Mouse (Mus musculus) myocyte (in vitro differentiated cells): ENCODE data around the gene Add1. TPM values are rescaled to one million over a fixed set of nuclear protein-coding genes. Genes with fewer than 3 reads are reported as not detected.
A peak's percentile ranks its signal among the peaks of the same experiment; 100 is the strongest.

Experiments
- H3K27me3 ChIP-seq: one replicate; pipeline ENCODE4 v1.6.1; 2011; ENCODE audit not compliant: control insufficient read depth, insufficient read depth, insufficient read length
- H3K36me3 ChIP-seq: one replicate; pipeline ENCODE4 v1.6.1; 2011; ENCODE audit not compliant: control insufficient read depth, insufficient read depth
- H3K4me2 ChIP-seq: one replicate; pipeline ENCODE4 v1.6.1; 2011; ENCODE audit warnings: low read depth, control low read depth
- H3K4me3 ChIP-seq: one replicate; pipeline ENCODE4 v1.5.1; 2011; ENCODE audit warnings: mild to moderate bottlenecking, control low read depth, moderate library complexity
- H3K79me2 ChIP-seq: one replicate; pipeline ENCODE4 v1.6.1; 2011; ENCODE audit not compliant: control insufficient read depth, insufficient read depth
- H3ac ChIP-seq: one replicate; pipeline ENCODE4 v1.6.1; 2011; ENCODE audit not compliant: control insufficient read depth, insufficient read length
- CEBPB ChIP-seq: IDR thresholded peaks from 2 replicates; pipeline ENCODE4 v1.6.1; 2011; ENCODE audit warnings: mild to moderate bottlenecking, moderate library complexity; ENCODE audit not compliant: poor library complexity, insufficient read depth, severe bottlenecking
- E2F4 ChIP-seq: IDR thresholded peaks from one replicate; pipeline ENCODE4 v1.6.1; 2011; ENCODE audit warnings: mild to moderate bottlenecking, control low read depth, moderate library complexity; ENCODE audit not compliant: insufficient read depth
- MAX ChIP-seq: IDR thresholded peaks from one replicate; pipeline ENCODE4 v1.6.1; 2011; ENCODE audit warnings: low read depth, mild to moderate bottlenecking, control low read depth
- MYOD1 ChIP-seq, 3 experiments: IDR thresholded peaks; one replicate each; pipeline ENCODE4 v1.6.1; 2011; ENCODE audit warnings: control low read depth in 2 of 3, low read depth in 2 of 3, mild to moderate bottlenecking in 2 of 3, moderate library complexity in 1 of 3; ENCODE audit not compliant: insufficient read length in 2 of 3, control insufficient read depth in 1 of 3
- MYOG ChIP-seq, 3 experiments: IDR thresholded peaks; one replicate each; pipeline ENCODE4 v1.6.1; 2011; ENCODE audit warnings: control low read depth in 2 of 3, low read depth in 2 of 3, mild to moderate bottlenecking in 2 of 3; ENCODE audit not compliant: insufficient read length in 2 of 3, control insufficient read depth in 1 of 3, insufficient read depth in 1 of 3
- POLR2A ChIP-seq: IDR thresholded peaks from one replicate; pipeline ENCODE4 v1.6.1; 2011; ENCODE audit warnings: low read depth, mild to moderate bottlenecking, control low read depth, moderate library complexity; ENCODE audit not compliant: insufficient read length
- POLR2AphosphoS2 ChIP-seq: IDR thresholded peaks from one replicate; pipeline ENCODE4 v1.6.1; 2011; ENCODE audit warnings: low read depth, control low read depth; ENCODE audit not compliant: insufficient read length
- REST ChIP-seq: IDR thresholded peaks from one replicate; pipeline ENCODE4 v1.6.1; 2011; ENCODE audit warnings: mild to moderate bottlenecking, control low read depth, moderate library complexity; ENCODE audit not compliant: insufficient read depth, insufficient read length
- SRF ChIP-seq: IDR thresholded peaks from one replicate; pipeline ENCODE4 v1.6.1; 2011; ENCODE audit warnings: low read depth; ENCODE audit not compliant: control insufficient read depth, insufficient read length
- TCF12 ChIP-seq: IDR thresholded peaks from one replicate; pipeline ENCODE4 v1.6.1; 2011; ENCODE audit warnings: mild to moderate bottlenecking, control low read depth; ENCODE audit not compliant: poor library complexity, insufficient read depth, severe bottlenecking
- TCF3 ChIP-seq: IDR thresholded peaks from one replicate; pipeline ENCODE4 v1.6.1; 2011; ENCODE audit warnings: low read depth, control low read depth; ENCODE audit not compliant: insufficient read length
- USF1 ChIP-seq: IDR thresholded peaks from one replicate; pipeline ENCODE4 v1.6.1; 2011; ENCODE audit warnings: low read depth, mild to moderate bottlenecking, control low read depth, moderate library complexity
- polyA plus RNA-seq: library from polyadenylated mRNA; unstranded; fragments of >200 nt; fragmentation: generic; extraction: Trizol; gene quantifications from one replicate; pipeline ENCODE4 v1.2.1, GENCODE M21; 2012; ENCODE audit warnings: missing spikeins

Gene Add1
- polyA plus RNA-seq, 1 experiment: 160 TPM

DNA sequence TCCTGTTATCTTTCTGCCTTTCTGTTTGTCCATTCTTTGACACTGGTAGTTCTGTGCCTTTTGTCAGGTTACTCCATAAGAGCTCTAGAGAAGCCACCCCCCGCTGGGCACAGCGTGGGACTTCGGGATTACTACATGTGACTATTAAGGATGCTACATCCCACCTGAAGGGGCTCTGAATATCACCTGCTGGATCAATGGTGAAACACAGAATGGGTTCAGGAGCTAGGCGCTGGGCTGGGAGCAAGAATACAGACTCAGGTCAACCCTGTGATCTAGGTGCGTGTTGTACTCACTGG is 47.0 kb upstream of the Add1 start:
- Histone ChIP-seq H3K4me2 (peak overlapping the region; percentile 98), H3K79me2 (peaks cover 31% of the 10 kb centered on the region), H3ac (peak overlapping the region; percentile 28)

DNA sequence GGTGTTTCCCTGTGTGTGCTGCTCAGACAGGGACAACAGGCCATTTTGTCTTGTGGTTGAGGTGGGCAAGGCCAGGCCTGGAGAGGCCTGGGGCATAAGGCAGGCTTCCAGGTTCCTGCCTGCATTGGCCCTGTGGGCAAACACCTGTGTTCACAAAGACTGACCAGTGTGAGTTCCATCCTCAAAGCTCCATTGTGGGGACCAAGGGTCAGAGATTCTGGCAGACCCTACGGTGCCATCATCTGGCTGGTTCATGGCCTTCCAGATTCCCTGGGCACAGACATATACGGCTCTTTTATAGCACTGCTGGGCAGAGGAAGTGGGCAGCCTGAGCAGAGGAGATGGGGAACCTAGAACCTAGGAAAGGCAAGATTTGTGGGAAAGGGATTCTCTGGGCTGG is 46.1 kb upstream of the Add1 start:
- peak overlapping the region; percentile 69 for H3K4me3 ChIP-seq
- peaks cover 41% of the 10 kb centered on the region for H3K79me2 ChIP-seq
- H3K4me2 ChIP-seq: peak overlapping the region; percentile 98
- H3ac ChIP-seq: no peak overlapping the region
- no peaks in the 10 kb centered on the region for H3K36me3 ChIP-seq
- TF ChIP-seq POLR2AphosphoS2 (no peak), TCF12 (no peak), E2F4 (no peak), SRF (no peak)
- no peaks in the 10 kb centered on the region for H3K27me3 ChIP-seq

More for the DNA sequence above, 47.0 kb upstream of the Add1 start:
- Histone ChIP-seq H3K27me3 (no peaks in the 10 kb centered on the region), H3K4me3 (peak overlapping the region; percentile 69), H3K36me3 (no peaks in the 10 kb centered on the region)
- TF ChIP-seq POLR2A: no peak
- no peak for TF ChIP-seq TCF3
- TF ChIP-seq MYOG (IDR thresholded peaks at IDR 0.05; ENCODE audit: control insufficient read depth in 1 of 3, insufficient read depth in 1 of 3, insufficient read length in 2 of 3, low read depth in 2 of 3): no peak
- TF ChIP-seq MYOD1 (IDR thresholded peaks at IDR 0.05; ENCODE audit: control insufficient read depth in 1 of 3, insufficient read length in 2 of 3, low read depth in 2 of 3): no peak
- TF ChIP-seq TCF12: no peak
- TF ChIP-seq CEBPB: no peak
- TF ChIP-seq REST: no peak
- no peak for TF ChIP-seq USF1
- TF ChIP-seq E2F4: no peak

DNA sequence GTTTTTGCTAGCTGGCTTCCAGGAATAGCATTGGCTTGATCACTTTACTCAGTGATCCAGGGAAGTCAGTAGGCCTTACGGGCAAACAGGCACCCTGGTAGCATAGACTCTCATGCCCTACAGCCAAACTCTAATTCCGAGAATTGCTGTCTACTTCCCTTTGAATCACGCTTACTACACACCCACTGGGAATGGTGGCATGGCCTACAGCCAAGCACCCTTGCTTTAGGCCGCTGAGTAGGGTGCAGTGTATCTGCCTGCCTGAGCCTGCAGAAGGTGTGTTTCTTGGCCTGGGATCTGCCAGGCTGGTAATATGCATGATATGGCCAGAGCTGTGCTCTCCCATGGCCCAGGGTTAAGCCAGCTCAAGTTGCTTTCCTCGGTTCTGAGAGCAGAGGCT is 44.7 kb upstream of the Add1 start:
- Histone ChIP-seq H3K79me2 (peaks cover 49% of the 10 kb centered on the region), H3K36me3 (no peaks in the 10 kb centered on the region), H3K4me3 (no peak overlapping the region), H3ac (no peak overlapping the region), H3K4me2 (peak overlapping the region; percentile 98), H3K27me3 (no peaks in the 10 kb centered on the region)
- no peak for TF ChIP-seq POLR2A
- no peak for TF ChIP-seq MYOD1 (IDR thresholded peaks at IDR 0.05; ENCODE audit: control insufficient read depth in 1 of 3, insufficient read length in 2 of 3, low read depth in 2 of 3)

DNA sequence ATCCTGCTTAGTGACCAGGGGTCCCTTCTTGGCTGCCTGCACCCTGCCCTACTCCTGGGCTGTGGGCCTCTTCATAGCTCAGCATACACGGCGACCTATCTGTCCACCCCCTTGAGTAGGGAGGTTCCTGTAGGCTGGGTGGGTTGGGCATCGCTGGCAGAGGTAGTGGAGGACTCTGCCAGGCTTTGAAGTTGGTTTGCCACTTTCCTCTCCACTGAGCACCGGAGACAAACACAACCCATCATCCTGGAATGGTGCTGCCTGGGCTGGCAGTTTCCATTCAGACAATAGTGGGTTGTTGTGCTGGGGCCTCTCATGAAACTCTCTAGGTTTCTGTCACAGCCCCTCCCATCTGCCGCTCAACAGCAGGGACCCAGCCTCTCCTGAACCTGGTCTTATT is 43.3 kb upstream of the Add1 start:
- Histone ChIP-seq H3K27me3 (no peaks in the 10 kb centered on the region), H3K4me3 (no peak overlapping the region), H3ac (no peak overlapping the region), H3K79me2 (peaks cover 49% of the 10 kb centered on the region), H3K4me2 (peak overlapping the region; percentile 30), H3K36me3 (no peaks in the 10 kb centered on the region)
- TF ChIP-seq MYOD1 (IDR thresholded peaks at IDR 0.05; ENCODE audit: control insufficient read depth in 1 of 3, insufficient read length in 2 of 3, low read depth in 2 of 3) (no peak), MYOG (IDR thresholded peaks at IDR 0.05; ENCODE audit: control insufficient read depth in 1 of 3, insufficient read depth in 1 of 3, insufficient read length in 2 of 3, low read depth in 2 of 3) (no peak), SRF (no peak)

DNA sequence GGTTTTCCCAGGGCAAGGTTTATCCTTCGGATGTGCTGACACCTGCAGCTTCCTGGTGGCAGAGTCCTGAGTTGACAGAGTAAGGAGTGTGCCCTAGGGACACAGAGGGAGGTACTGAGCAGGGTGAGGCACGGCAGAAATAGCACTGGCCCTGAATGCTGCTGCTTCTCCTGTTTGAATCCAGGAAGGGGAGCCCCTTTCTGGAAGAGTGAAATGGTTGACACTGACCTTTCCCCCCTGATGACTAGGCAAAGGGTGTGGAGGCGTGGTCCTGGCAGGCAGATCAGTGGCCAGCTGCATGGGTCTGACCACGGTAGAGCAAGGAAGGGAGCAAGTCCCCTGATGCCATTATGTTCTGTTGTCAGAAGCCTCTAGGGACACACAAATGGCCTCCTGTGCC is 42.8 kb upstream of the Add1 start:
- Histone ChIP-seq H3K4me3 (no peak overlapping the region), H3K27me3 (no peaks in the 10 kb centered on the region), H3K4me2 (peak overlapping the region; percentile 30), H3K36me3 (no peaks in the 10 kb centered on the region), H3K79me2 (peaks cover 49% of the 10 kb centered on the region), H3ac (no peak overlapping the region)
- TF ChIP-seq MYOG (IDR thresholded peaks at IDR 0.05; ENCODE audit: control insufficient read depth in 1 of 3, insufficient read depth in 1 of 3, insufficient read length in 2 of 3, low read depth in 2 of 3) (peak in 1 of 3 experiments; percentile 48), POLR2AphosphoS2 (no peak), MYOD1 (IDR thresholded peaks at IDR 0.05; ENCODE audit: control insufficient read depth in 1 of 3, insufficient read length in 2 of 3, low read depth in 2 of 3) (peak in 1 of 3 experiments; percentile 72), USF1 (no peak), MAX (no peak), SRF (no peak)

DNA sequence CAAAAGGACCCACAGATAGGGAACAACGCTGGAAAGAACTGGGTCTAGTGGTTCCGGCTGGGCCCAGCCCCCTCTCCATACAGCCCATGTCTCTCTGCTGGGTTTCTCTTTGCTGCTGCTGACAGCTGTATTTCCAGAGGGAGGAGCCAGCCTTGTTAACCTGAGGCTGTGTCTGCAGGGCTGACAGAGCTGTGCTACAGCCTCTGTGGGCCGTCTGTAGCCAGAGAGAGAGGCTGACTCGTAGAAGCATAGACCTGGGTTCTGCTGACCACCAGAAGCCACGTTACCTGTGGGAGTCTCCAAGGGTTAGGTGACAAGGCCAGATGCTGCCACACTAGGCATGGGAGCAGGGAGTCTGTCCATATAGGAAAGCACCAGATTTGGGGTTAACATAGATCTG is 40.4 kb upstream of the Add1 start:
- H3K27me3 ChIP-seq: no peaks in the 10 kb centered on the region
- no peak for TF ChIP-seq REST
- TF ChIP-seq TCF3: no peak
- TF ChIP-seq POLR2A: no peak
- TF ChIP-seq POLR2AphosphoS2: no peak
- no peak for TF ChIP-seq MYOD1 (IDR thresholded peaks at IDR 0.05; ENCODE audit: control insufficient read depth in 1 of 3, insufficient read length in 2 of 3, low read depth in 2 of 3)
- no peak for TF ChIP-seq MYOG (IDR thresholded peaks at IDR 0.05; ENCODE audit: control insufficient read depth in 1 of 3, insufficient read depth in 1 of 3, insufficient read length in 2 of 3, low read depth in 2 of 3)
- TF ChIP-seq TCF12: no peak
- no peak for TF ChIP-seq MAX
- no peak for TF ChIP-seq E2F4
- TF ChIP-seq SRF: no peak
- TF ChIP-seq CEBPB: no peak
- TF ChIP-seq USF1: no peak
- H3ac ChIP-seq: no peak overlapping the region
- H3K4me2 ChIP-seq: peak overlapping the region; percentile 56
- no peaks in the 10 kb centered on the region for H3K36me3 ChIP-seq
- no peak overlapping the region for H3K4me3 ChIP-seq
- peaks cover 40% of the 10 kb centered on the region for H3K79me2 ChIP-seq
